Mouse (Mus musculus) ES-E14 (cell line): ENCODE data around the gene Foxp1. TPM values are rescaled to one million over a fixed set of nuclear protein-coding genes. Genes with fewer than 3 reads are reported as not detected.
A peak's percentile ranks its signal among the peaks of the same experiment; 100 is the strongest.

Experiments
- DNase-seq: peaks from one replicate; pipeline ENCODE4 v3.0.0-alpha.2; 2013; ENCODE audit warnings: low read depth, low spot score
- H3K27ac ChIP-seq: 2 replicates; pipeline ENCODE4 v1.5.1; 2012; ENCODE audit warnings: low read depth, mild to moderate bottlenecking, low read length, moderate library complexity, mixed read lengths; ENCODE audit not compliant: poor library complexity, insufficient read depth, severe bottlenecking
- H3K36me3 ChIP-seq: 2 replicates; pipeline ENCODE4 v1.6.1; 2012; ENCODE audit warnings: mild to moderate bottlenecking, low read length, moderate library complexity, mixed read lengths; ENCODE audit not compliant: control insufficient read depth, poor library complexity, insufficient read depth, severe bottlenecking
- H3K4me1 ChIP-seq, 2 experiments: fragments of 150-350 bp in 1 of 2; sonication (generic) in 1 of 2; 2 replicates each; pipeline ENCODE4 v1.6.1; 2012; ENCODE audit warnings: low read length in 2 of 2, mild to moderate bottlenecking in 1 of 2, mixed read lengths in 1 of 2; ENCODE audit not compliant: control insufficient read depth in 2 of 2, insufficient read depth in 2 of 2, poor library complexity in 1 of 2
- H3K4me3 ChIP-seq, 2 experiments: fragments of 150-350 bp in 1 of 2; sonication (generic) in 1 of 2; 2 replicates each; pipeline ENCODE4 v1.5.1; 2012; ENCODE audit warnings: low read length in 2 of 2, low read depth in 1 of 2, mild to moderate bottlenecking in 1 of 2, mixed read lengths in 1 of 2; ENCODE audit not compliant: insufficient read depth in 1 of 2, poor library complexity in 1 of 2, severe bottlenecking in 1 of 2
- H3K9ac ChIP-seq: 2 replicates; pipeline ENCODE4 v1.6.1; 2012; ENCODE audit warnings: low read depth, mild to moderate bottlenecking, low read length, mixed read lengths; ENCODE audit not compliant: poor library complexity, insufficient read depth, severe bottlenecking
- H3K9me3 ChIP-seq: fragments of 150-350 bp; sonication (generic); 2 replicates; pipeline ENCODE4 v1.6.1; 2012; ENCODE audit warnings: low read depth, mild to moderate bottlenecking, low read length; ENCODE audit not compliant: control insufficient read depth, insufficient read depth
- CHD2 ChIP-seq: IDR thresholded peaks from 2 replicates; pipeline ENCODE4 v1.6.1; 2014; ENCODE audit warnings: mild to moderate bottlenecking, low read depth, low read length, inconsistent platforms
- HCFC1 ChIP-seq: IDR thresholded peaks from 2 replicates; pipeline ENCODE4 v1.6.1; 2012; ENCODE audit warnings: low read length, inconsistent platforms, borderline replicate concordance; ENCODE audit not compliant: insufficient read depth
- MAFK ChIP-seq: IDR thresholded peaks from 2 replicates; pipeline ENCODE4 v1.6.1; 2014; ENCODE audit warnings: mild to moderate bottlenecking, low read depth, low read length, inconsistent platforms; ENCODE audit not compliant: insufficient read depth
- ZC3H11A ChIP-seq: IDR thresholded peaks from 2 replicates; pipeline ENCODE4 v1.6.1; 2012; ENCODE audit warnings: low read depth, mild to moderate bottlenecking, inconsistent platforms, low read length, borderline replicate concordance
- ZNF384 ChIP-seq: IDR thresholded peaks from 2 replicates; pipeline ENCODE4 v1.6.1; 2012; ENCODE audit warnings: low read depth, low read length, inconsistent platforms
- in situ Hi-C, 2 experiments: fragments of 600-800 bp; cut with MboI; formaldehyde crosslinking; loops; one replicate each; pipeline ENCODE4 v1.15.1; 2025; ENCODE audit warnings: low sequenced_read_pairs in 2 of 2, inconsistent platforms in 1 of 2; ENCODE audit not compliant: unreplicated experiment in 2 of 2
- total RNA-seq: library from RNA; depleted of rRNA; stranded (reverse); fragments of 300-350 nt; gene quantifications from 2 replicates; pipeline ENCODE4 v1.2.3, GENCODE M21; 2012

Foxp1 gene
- total RNA-seq, 1 experiment: 70.0 TPM

DNA sequence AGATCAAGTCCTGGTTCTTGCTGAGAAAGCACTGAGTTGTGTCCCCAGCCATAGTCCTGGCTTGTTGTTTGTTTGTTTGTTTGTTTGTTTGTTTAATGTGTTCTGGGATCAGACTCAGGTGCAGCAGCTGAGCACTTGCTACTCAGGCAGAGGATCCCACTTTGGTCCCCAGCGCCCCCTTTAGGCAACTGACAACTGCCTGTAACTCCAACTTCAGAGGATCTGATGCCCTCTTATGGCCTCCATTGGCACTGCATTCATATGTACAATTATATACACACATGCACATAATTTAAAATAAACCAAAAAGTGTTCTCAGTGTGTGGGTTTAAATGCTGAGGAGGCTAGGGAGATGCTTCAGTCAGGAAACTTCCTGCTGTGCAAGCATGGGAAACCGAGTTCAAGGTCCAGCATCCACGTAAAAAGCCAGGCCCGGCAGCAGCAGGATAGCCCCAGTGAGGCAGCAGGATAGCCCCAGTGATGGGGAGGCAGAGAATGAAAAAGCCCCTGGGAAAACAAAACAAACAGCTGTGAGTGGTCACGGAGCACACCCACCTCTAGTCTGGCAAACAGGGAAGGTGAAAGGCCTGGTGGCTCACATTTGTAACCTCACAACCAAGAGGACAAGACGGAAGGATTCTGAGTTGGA is 5.1 kb upstream of the Foxp1 start:
- Histone ChIP-seq H3K9me3 (no peaks in the 10 kb centered on the region), H3K36me3 (no peaks in the 10 kb centered on the region), H3K9ac (no peak overlapping the region), H3K27ac (no peak overlapping the region), H3K4me1 (no peaks in the 10 kb centered on the region), H3K4me3 (no peak overlapping the region)
- no peak for DNase-seq
- TF ChIP-seq ZC3H11A (peak; percentile 82), MAFK (no peak)
- in situ Hi-C loops: no loop called here

- TF ChIP-seq CHD2 (no peak), ZC3H11A (0 out of 2 replicates have a peak, but pooled peaks have one; percentile 15), HCFC1 (no peak)
- in situ Hi-C loops: no loop called here
- Histone ChIP-seq H3K9me3 (no peaks in the 10 kb centered on the region), H3K4me3 (no peak overlapping the region), H3K27ac (no peak overlapping the region), H3K36me3 (no peaks in the 10 kb centered on the region), H3K9ac (no peak overlapping the region), H3K4me1 (no peaks in the 10 kb centered on the region)
- no peak for DNase-seq
Observed at GRCm38 (mm10) chr6:99525351-99525750, 2.8 kb upstream of the Foxp1 start.

- peak overlapping the region in 1 of 2 experiments; percentile 76; a peak in 1 of 4 replicates for H3K4me3 ChIP-seq
- in situ Hi-C loops: no loop called here
- no peak for DNase-seq
- H3K36me3 ChIP-seq: no peaks in the 10 kb centered on the region
- no peaks in the 10 kb centered on the region for H3K4me1 ChIP-seq
- no peak overlapping the region for H3K27ac ChIP-seq
- TF ChIP-seq CHD2: no peak
- peak; percentile 89 for TF ChIP-seq ZNF384
- H3K9me3 ChIP-seq: no peaks in the 10 kb centered on the region
- H3K9ac ChIP-seq: no peak overlapping the region
Observed at GRCm38 (mm10) chr6:99523679-99524370, 1.3 kb upstream of the Foxp1 start.

DNA sequence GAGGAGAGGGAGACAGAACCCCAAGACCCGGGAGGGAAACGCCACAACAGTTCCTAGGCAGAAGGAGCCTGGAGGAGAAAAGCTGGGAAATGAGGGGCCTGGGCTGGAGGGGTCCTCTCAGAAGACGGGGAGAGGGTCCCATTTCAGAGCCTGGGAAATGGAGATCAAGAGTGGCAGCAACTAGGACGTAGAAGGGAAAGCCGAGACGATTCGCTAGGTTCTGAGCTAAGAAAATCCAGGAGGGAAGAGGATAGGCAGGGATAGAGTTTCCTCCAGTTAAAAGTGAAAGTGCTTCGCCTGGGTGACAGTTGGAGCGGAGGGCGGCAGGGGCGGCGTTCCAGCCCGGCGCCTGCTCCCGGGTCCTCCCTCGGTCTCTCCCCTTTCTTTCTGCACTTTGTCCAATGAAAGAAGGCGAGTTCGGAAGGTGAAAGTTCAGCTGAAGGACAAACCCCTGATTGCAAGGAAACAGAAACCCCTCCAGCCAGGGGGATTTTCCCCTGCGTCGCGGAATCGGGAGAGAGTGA is 650 bp upstream of the Foxp1 start:
- no peak overlapping the region for H3K27ac ChIP-seq
- no peaks in the 10 kb centered on the region for H3K4me1 ChIP-seq
- in situ Hi-C loops: no loop called here
- no peak overlapping the region for H3K9ac ChIP-seq
- TF ChIP-seq CHD2 (no peak), HCFC1 (no peak), ZNF384 (no peak), MAFK (no peak), ZC3H11A (no peak)
- no peaks in the 10 kb centered on the region for H3K9me3 ChIP-seq
- H3K36me3 ChIP-seq: no peaks in the 10 kb centered on the region
- DNase-seq: peak; percentile 65
- peak overlapping the region; percentile 71 to 76 for H3K4me3 ChIP-seq
